Mouse (Mus musculus): ENCODE data around the gene E130208F15Rik. TPM values are rescaled to one million over a fixed set of nuclear protein-coding genes. Genes with fewer than 3 reads are reported as not detected.

The E130208F15Rik gene
- total and polyA plus RNA-seq, 2 experiments from 2014 or later, result 0.05 TPM; not detected in 1

DNA sequence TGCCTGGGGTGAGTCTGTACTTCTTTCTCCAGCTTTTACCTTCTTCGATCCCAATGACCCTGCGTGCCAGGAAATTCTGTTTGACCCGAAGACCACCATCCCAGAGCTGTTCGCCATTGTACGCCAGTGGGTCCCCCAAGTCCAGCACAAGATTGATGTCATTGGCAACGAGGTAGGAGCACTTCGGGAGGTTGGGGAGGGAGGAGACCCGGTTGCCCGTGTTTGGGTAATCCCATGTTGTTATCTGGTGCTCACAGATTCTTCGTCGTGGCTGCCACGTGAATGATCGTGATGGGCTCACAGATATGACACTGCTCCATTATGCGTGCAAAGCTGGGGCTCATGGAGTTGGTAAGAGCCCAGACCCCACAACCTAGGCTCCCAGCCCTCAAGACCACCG, 24.7 kb upstream of the E130208F15Rik start:
- no peak overlapping the region for H3K4me2 ChIP-seq (ENCODE audit: low read depth, low read length, poor library complexity, severe bottlenecking)
- peaks cover 60% of the 10 kb centered on the region for H3K36me3 ChIP-seq (ENCODE audit: insufficient read depth, low read length)
- 92% methylated on average over 15 of the region's 15 CpGs for WGBS
- no peak overlapping the region for H3K4me3 ChIP-seq (ENCODE audit: low read depth, low read length)
- H3K9me3 ChIP-seq (ENCODE audit: low read length), result no peaks in the 10 kb centered on the region
- ATAC-seq (ENCODE audit: low FRiP score) (no peak), DNase-seq (ENCODE audit: low spot score) (no peak)
- no peaks in the 10 kb centered on the region for H3K27me3 ChIP-seq (ENCODE audit: insufficient read depth, low read length)
- H3K9ac ChIP-seq (replicated peaks; ENCODE audit: low read length, poor library complexity, severe bottlenecking), result no peak overlapping the region
- TF ChIP-seq CTCF (IDR thresholded peaks at IDR 0.05), result no peak
- H3K27ac ChIP-seq (ENCODE audit: low read depth, low read length), result no peak overlapping the region
- peaks cover 11% of the 10 kb centered on the region; the same call in 1 of the 2 replicates for H3K4me1 ChIP-seq (ENCODE audit: insufficient read depth, low read length)

DNA sequence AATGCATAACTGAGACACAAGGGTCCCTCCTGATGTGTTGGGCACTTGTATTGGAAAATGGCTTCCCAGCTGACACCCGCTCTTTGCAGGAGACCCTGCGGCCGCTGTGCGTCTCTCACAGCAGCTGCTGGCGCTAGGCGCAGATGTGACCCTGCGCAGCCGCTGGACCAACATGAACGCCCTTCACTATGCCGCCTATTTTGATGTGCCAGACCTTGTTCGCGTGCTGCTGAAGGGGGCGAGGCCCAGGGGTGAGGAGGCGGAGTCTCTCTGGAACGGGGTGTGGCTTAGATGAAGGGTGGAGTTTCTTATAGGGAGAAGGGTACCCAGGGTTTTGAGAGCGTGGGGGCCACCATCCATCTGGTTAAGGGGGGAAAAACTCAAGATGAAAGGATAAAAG, 24.3 kb upstream of the E130208F15Rik start:
- H3K9ac ChIP-seq (replicated peaks; ENCODE audit: low read length, poor library complexity, severe bottlenecking), result no peak overlapping the region
- no peak overlapping the region for H3K4me2 ChIP-seq (ENCODE audit: low read depth, low read length, poor library complexity, severe bottlenecking)
- peaks cover 64% of the 10 kb centered on the region for H3K36me3 ChIP-seq (ENCODE audit: insufficient read depth, low read length)
- H3K4me1 ChIP-seq (ENCODE audit: insufficient read depth, low read length), result peaks cover 11% of the 10 kb centered on the region; the same call in 1 of the 2 replicates
- H3K27ac ChIP-seq (ENCODE audit: low read depth, low read length), result no peak overlapping the region
- WGBS, result 86% methylated on average over 16 of the region's 16 CpGs
- DNase-seq (ENCODE audit: low spot score) (no peak), ATAC-seq (ENCODE audit: low FRiP score) (no peak)
- no peaks in the 10 kb centered on the region for H3K9me3 ChIP-seq (ENCODE audit: low read length)
- H3K27me3 ChIP-seq (ENCODE audit: insufficient read depth, low read length), result no peaks in the 10 kb centered on the region
- no peak for TF ChIP-seq CTCF (IDR thresholded peaks at IDR 0.05)
- H3K4me3 ChIP-seq (ENCODE audit: low read depth, low read length), result no peak overlapping the region

DNA sequence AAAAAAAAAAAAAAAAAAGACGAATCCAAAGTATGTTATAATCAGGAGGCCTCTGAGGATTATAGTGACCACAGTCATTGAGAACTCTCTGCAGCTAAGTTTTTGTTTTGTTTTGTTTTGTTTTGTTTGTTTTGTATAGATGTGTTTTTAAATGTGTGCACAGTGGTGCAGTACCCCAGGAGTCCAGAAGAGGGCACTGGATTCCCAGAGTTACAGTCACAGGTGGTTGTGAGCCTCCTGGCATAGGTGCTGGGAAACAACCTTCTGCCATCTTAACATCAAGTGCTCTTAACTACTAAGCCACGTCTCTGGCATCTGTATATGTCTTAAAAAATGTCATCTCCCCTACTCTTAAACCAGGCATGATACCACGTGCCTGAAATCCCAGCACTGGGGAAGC, 20.6 kb upstream of the E130208F15Rik start:
- peak; percentile 47 for DNase-seq (ENCODE audit: low spot score)
- H3K9ac ChIP-seq (replicated peaks; ENCODE audit: low read length, poor library complexity, severe bottlenecking), result no peak overlapping the region
- H3K4me2 ChIP-seq (ENCODE audit: low read depth, low read length, poor library complexity, severe bottlenecking), result no peak overlapping the region
- peak; percentile 76 for TF ChIP-seq CTCF (IDR thresholded peaks at IDR 0.05)
- ATAC-seq (ENCODE audit: low FRiP score), result no peak
- no peak overlapping the region for H3K4me3 ChIP-seq (ENCODE audit: low read depth, low read length)
- H3K27me3 ChIP-seq (ENCODE audit: insufficient read depth, low read length), result no peaks in the 10 kb centered on the region
- no peak overlapping the region for H3K27ac ChIP-seq (ENCODE audit: low read depth, low read length)
- 55% methylated on average over 3 of the region's 3 CpGs for WGBS
- H3K9me3 ChIP-seq (ENCODE audit: low read length), result no peaks in the 10 kb centered on the region
- H3K36me3 ChIP-seq (ENCODE audit: insufficient read depth, low read length), result peaks cover 78% of the 10 kb centered on the region
- H3K4me1 ChIP-seq (ENCODE audit: insufficient read depth, low read length), result no peaks in the 10 kb centered on the region

DNA sequence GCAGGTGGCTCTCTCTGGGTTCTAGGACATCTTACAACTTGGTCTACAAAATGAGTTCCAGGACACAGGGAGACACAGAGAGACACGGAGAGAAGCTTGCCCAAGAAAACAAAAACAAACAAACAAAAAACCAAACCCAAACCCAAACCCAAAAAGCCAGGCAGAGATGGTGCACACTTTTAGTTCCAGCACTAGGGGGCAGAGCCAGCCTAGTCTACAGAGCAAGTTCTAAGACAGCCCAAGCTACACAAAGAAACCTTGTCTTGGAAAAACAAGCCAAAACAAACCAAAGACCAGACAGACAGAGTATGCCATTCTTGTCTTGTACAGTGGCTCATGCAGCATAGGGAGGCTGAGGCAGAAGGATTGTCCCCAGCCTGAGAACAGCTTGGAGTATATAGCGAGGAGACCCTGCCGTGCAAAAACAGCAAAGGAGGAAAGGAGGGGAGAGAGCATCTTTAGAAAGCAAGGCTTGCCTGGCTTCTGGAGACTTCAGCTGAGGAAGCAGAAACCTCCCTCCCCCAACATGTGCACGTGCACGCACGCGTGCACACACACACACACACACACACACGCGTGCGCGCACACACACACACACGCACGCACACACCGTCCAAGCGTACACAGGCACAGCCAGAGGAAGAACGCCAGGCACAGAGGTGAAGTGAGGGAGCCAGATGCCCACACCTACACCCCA, 15.3 kb upstream of the E130208F15Rik start:
- H3K27me3 ChIP-seq (ENCODE audit: insufficient read depth, low read length), result no peaks in the 10 kb centered on the region
- DNase-seq (ENCODE audit: low spot score), result peak; percentile 46
- H3K9me3 ChIP-seq (ENCODE audit: low read length), result no peaks in the 10 kb centered on the region
- peak; percentile 62 for TF ChIP-seq CTCF (IDR thresholded peaks at IDR 0.05)
- H3K9ac ChIP-seq (replicated peaks; ENCODE audit: low read length, poor library complexity, severe bottlenecking), result no peak overlapping the region
- WGBS, result 92% methylated on average over 16 of the region's 16 CpGs
- no peak overlapping the region for H3K4me3 ChIP-seq (ENCODE audit: low read depth, low read length)
- no peak overlapping the region for H3K27ac ChIP-seq (ENCODE audit: low read depth, low read length)
- peaks cover 53% of the 10 kb centered on the region for H3K36me3 ChIP-seq (ENCODE audit: insufficient read depth, low read length)
- H3K4me1 ChIP-seq (ENCODE audit: insufficient read depth, low read length), result peaks cover 8% of the 10 kb centered on the region; the same call in 1 of the 2 replicates
- H3K4me2 ChIP-seq (ENCODE audit: low read depth, low read length, poor library complexity, severe bottlenecking), result no peak overlapping the region
- no peak for ATAC-seq (ENCODE audit: low FRiP score)

DNA sequence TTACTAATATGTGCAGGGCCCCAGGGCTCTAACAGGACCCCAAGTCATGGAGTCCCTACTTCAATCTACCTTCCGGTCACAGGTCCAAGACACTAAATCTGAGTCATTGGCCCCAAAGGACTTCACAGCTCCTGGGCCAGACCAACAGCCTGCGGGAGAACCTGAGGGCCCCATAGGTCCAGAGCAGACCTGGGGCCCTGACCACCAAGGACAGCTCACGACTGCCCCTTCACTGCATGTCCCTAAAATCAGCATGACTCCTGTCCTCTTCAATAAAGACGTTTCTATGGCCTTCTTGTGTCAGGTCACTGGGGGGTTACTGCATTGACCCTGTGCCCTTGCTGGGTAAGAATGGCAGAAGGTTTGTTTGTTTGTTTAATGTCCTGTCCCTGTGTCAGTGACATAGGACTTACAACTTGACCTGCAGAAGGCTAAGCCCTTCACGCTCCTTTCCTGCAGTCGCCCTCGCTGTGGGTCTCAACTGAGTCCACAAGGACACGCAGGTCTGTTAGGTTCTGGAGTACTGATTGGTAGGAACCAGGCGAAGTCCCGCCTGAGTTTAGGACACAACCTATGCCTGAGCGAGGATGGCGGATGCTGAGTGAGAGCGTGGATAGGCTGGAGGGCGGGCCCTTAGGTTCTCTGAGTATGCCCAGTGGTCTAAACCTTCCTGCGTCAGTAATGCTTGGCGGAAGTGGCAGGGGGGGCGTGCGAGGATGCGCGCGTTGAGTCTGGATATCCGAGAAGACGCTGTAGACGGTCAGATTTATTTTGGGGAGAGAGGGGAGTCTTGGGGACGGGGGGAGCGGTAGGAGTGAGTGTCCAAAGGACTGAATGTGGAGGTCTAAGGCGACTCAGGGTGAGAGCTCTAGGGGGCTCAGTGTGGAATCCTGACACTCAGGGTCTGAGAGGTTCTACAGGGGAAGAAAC, 13.2 kb upstream of the E130208F15Rik start, which contains the start of gene Alkbh6:
TSS of gene Alkbh6 (plus strand) at position 642 of the 930 bp plus-strand sequence.
- 4% methylated on average over 27 of the region's 27 CpGs for WGBS
- peak; percentile 99 for ATAC-seq (ENCODE audit: low FRiP score)

More for the DNA sequence above, 13.2 kb upstream of the E130208F15Rik start, which contains the start of gene Alkbh6:
- peak within 1 kb of the TSS; percentile 76 for H3K27ac ChIP-seq (ENCODE audit: low read depth, low read length)
- no peaks in the 10 kb centered on the region for H3K9me3 ChIP-seq (ENCODE audit: low read length)
- peak; percentile 99 for DNase-seq (ENCODE audit: low spot score)
- no peaks in the 10 kb centered on the region for H3K27me3 ChIP-seq (ENCODE audit: insufficient read depth, low read length)
- peaks cover 8% of the 10 kb centered on the region; the same call in 1 of the 2 replicates for H3K4me1 ChIP-seq (ENCODE audit: insufficient read depth, low read length)
- peak within 1 kb of the TSS; percentile 78 for H3K4me2 ChIP-seq (ENCODE audit: low read depth, low read length, poor library complexity, severe bottlenecking)
- TF ChIP-seq CTCF (IDR thresholded peaks at IDR 0.05), result peak; percentile 8; the same call in 1 of the 2 replicates
- peak within 1 kb of the TSS; percentile 54 for H3K9ac ChIP-seq (replicated peaks; ENCODE audit: low read length, poor library complexity, severe bottlenecking)
- H3K36me3 ChIP-seq (ENCODE audit: insufficient read depth, low read length), result peaks cover 32% of the 10 kb centered on the region
- peak within 1 kb of the TSS; percentile 55 for H3K4me3 ChIP-seq (ENCODE audit: low read depth, low read length)
